Mouse (Mus musculus) heart, postnatal 0 days (tissue): ENCODE data around the gene 2310061I04Rik.

Experiments used
- CTCF ChIP-seq: IDR thresholded peaks from 2 replicates; pipeline ENCODE4 v1.5.1; 2016; ENCODE audit warnings: antibody characterized with exemption, control low read depth, low read depth
- EP300 ChIP-seq: IDR thresholded peaks from 2 replicates; pipeline ENCODE4 v1.6.1; 2016; ENCODE audit warnings: antibody characterized with exemption, low read depth

- TF ChIP-seq CTCF (no peak), EP300 (no peak)
Measured at GRCm38 (mm10) chr17:35917143-35917462, 19.9 kb upstream of the 2310061I04Rik start.
